Mouse (Mus musculus): ENCODE measurements around the gene Tmem229b. TPM values are rescaled to one million over a fixed set of nuclear protein-coding genes. Genes with fewer than 3 reads are reported as not detected.
"Not testable (repeated sequence)": the region's sequence is repeated elsewhere in the genome, so short reads cannot be mapped to it uniquely, and the experiment has no call there.

Tmem229b gene
- total RNA-seq, 2 experiments from 2014 or later, result 55.5 to 67.2 TPM

GRCm38 (mm10) chr12:78956405-78956804 lies 51.0 kb downstream of the Tmem229b start:
- no peak for ATAC-seq (ENCODE audit: poor library complexity, severe bottlenecking)

GRCm38 (mm10) chr12:78952484-78952883 lies 54.9 kb downstream of the Tmem229b start:
- no peak for ATAC-seq (ENCODE audit: poor library complexity, severe bottlenecking)

- no peak for ATAC-seq (ENCODE audit: poor library complexity, severe bottlenecking)
Observed at GRCm38 (mm10) chr12:78952053-78952452, 55.4 kb downstream of the Tmem229b start.

DNA sequence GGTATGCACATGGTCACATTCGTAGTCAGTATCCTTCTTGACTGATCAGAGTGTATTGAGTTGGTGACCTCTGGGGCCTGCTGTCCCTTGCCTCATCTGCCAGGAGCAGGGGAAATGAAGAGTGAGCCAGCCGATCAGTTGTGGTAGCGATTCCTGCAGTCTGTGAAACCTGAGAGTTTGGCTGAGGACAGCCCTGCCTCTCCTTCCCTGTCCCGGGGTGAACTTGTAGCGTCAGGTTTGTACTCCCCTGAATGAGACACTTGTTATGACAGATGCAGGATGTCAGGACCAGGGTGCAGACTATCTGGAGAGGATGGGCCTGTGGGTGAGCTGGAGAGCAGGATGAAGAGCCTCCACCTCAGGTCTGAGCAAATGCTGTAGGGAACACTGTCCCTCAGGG lies 59.8 kb downstream of the Tmem229b start:
- ATAC-seq (ENCODE audit: poor library complexity, severe bottlenecking), result no peak

DNA sequence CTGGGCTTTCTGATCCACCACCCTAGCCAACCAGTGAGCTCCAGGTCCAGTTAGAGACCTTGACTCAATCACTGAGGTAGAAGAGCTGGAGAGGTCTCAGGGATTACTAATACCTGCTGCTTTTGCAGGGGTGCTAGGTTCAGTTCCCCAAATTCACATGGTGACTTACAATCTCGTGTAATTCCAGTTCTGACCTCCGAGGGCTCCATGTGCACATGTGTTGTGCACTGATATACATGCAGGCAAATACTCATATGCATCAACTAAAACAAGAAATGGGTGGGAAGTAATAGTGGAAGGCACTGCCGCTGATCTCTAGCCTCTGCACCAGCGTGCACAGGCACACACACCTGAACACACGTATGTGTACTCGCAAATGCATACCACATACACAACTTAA lies 60.3 kb downstream of the Tmem229b start:
- peak; percentile 71 for ATAC-seq (ENCODE audit: poor library complexity, severe bottlenecking)

DNA sequence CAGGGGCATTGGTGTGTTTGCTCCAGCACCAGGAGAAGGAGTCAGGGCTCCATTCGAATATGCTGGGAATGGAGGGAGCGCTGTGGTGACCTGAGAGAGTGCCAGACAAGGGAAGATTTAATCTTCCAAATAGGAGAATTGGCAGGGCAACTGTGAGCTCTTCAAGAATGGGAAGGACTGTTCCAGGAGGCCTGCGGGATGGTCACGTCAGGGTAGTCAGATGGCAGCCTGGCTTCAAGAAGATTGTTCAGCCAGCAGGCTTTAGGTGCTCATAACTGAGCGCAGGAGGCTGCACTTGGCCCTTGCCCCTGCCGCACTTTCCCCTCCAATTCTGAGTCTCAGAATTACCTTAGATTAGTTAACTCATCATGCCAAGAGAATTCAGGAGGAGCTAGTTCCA lies 64.5 kb downstream of the Tmem229b start:
- ATAC-seq (ENCODE audit: poor library complexity, severe bottlenecking), result no peak

DNA sequence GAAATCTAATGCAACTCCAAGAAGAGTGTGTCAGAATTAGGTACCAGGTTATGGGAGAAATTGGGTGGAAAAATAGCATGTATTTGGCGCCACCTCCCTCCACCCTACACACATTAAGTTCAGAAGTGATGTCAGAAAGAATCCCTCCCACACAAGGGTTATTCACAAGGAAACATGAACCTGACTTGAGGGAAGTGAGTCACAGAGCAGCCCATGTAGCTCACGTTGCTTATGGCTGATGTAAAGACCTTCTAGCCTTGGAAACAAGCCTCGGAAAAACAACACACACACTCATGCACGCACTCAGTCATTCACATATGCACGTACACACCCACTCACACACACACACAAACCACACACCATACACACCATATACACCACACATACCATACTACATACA lies 67.3 kb downstream of the Tmem229b start:
- no peak for ATAC-seq (ENCODE audit: poor library complexity, severe bottlenecking)

DNA sequence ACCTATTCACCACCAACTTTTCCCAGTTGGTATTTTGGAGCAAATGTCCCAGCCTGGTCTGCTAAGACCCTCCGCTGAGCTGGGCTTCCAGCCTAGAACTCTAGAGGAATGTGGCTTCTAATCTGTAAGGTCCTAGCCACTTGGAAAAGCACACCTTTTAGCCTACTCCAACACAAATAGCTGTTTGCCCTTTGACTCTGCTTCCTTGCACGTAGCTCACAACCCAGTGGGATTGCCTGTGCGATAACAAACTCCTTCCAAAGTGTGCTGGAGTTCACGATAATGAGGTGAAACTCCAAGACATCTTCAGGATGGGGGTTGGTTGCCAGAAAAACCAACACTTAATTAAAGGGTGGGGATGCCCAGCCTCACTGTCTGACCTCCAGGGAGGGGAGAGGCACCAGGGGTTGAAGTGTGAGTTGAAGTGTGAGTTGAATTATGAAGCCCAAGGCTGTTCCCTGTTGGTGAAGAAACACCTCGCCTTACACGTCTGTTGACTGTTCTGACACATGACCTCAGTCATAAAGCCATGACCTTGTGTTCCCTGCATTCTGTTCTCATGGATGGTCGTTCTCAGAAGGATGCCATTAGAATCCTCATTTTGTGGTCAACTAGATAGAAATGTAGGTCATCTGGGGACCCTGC lies 67.9 kb downstream of the Tmem229b start:
- ATAC-seq (ENCODE audit: poor library complexity, severe bottlenecking), result no peak

- ATAC-seq (ENCODE audit: poor library complexity, severe bottlenecking), result no peak
Observed at GRCm38 (mm10) chr12:78936494-78936893, 70.9 kb downstream of the Tmem229b start.

DNA sequence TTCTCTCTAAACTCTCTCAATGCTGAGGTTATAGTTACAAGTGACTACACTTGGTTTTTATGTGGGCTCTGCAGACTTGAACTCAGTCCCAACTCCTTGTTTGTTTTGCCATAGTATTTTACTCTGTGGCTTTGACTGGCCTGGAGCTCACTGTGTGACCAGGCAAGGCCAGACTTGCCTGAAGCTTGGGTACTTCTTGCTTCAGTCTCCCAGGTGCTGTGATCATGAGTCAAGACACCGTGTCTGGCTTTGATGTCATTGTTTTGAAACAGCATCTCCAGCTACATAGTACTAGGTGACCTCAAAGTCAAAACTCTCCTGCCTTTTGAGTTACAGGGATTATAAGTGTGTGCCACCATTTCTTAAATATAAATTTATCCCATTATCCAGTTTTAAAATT lies 77.5 kb downstream of the Tmem229b start:
- ATAC-seq (ENCODE audit: poor library complexity, severe bottlenecking), result no peak

- no peak for ATAC-seq (ENCODE audit: poor library complexity, severe bottlenecking)
Observed at GRCm38 (mm10) chr12:78927287-78927686, 80.1 kb downstream of the Tmem229b start.

- ATAC-seq (ENCODE audit: poor library complexity, severe bottlenecking), result peak; percentile 55
Observed at GRCm38 (mm10) chr12:78923539-78924189, 83.8 kb downstream of the Tmem229b start.

- not testable (repeated sequence) for ATAC-seq (ENCODE audit: poor library complexity, severe bottlenecking)
Observed at GRCm38 (mm10) chr12:78922977-78923376, 84.5 kb downstream of the Tmem229b start.

- ATAC-seq (ENCODE audit: poor library complexity, severe bottlenecking), result no peak
Observed at GRCm38 (mm10) chr12:78922058-78922457, 85.4 kb downstream of the Tmem229b start.

GRCm38 (mm10) chr12:78921421-78921820 lies 86.0 kb downstream of the Tmem229b start:
- ATAC-seq (ENCODE audit: poor library complexity, severe bottlenecking), result no peak

GRCm38 (mm10) chr12:78919079-78919712 lies 88.2 kb downstream of the Tmem229b start:
- ATAC-seq (ENCODE audit: poor library complexity, severe bottlenecking), result peak; percentile 87

GRCm38 (mm10) chr12:78918227-78919078 lies 89.0 kb downstream of the Tmem229b start:
- peak; percentile 88 for ATAC-seq (ENCODE audit: poor library complexity, severe bottlenecking)

GRCm38 (mm10) chr12:78916278-78916677 lies 91.1 kb downstream of the Tmem229b start:
- ATAC-seq (ENCODE audit: poor library complexity, severe bottlenecking), result no peak

GRCm38 (mm10) chr12:78915561-78915960 lies 91.9 kb downstream of the Tmem229b start:
- no peak for ATAC-seq (ENCODE audit: poor library complexity, severe bottlenecking)

GRCm38 (mm10) chr12:78914458-78914857 lies 93.0 kb downstream of the Tmem229b start:
- no peak for ATAC-seq (ENCODE audit: poor library complexity, severe bottlenecking)

Data from megakaryocyte, adult 5-6 weeks (primary cell).